Mouse (Mus musculus) stomach, postnatal 0 days (tissue): Measurements from ENCODE around the gene Polr2i. TPM values are rescaled to one million over a fixed set of nuclear protein-coding genes. Genes with fewer than 3 reads are reported as not detected.

ENCODE experiments used
- ATAC-seq: fragments of 200-750 bp; cut with Nextera tagmentation; 2 replicates; pipeline ENCODE4 v1.8.0; 2017; ENCODE audit not compliant: low FRiP score, low TSS enrichment
- DNase-seq: peaks from one replicate; pipeline ENCODE4 v3.0.0-alpha.2; 2016; ENCODE audit warnings: low spot score
- H3K27ac ChIP-seq: fragments of 300-500 bp; sonication (generic); replicated peaks from 2 replicates; pipeline ENCODE4 v1.5.1; 2014; ENCODE audit warnings: mild to moderate bottlenecking, control low read depth
- H3K27me3 ChIP-seq: fragments of 300-500 bp; sonication (generic); 2 replicates; pipeline ENCODE4 v1.6.1; 2014; ENCODE audit warnings: low read length; ENCODE audit not compliant: control insufficient read depth, insufficient read depth
- H3K36me3 ChIP-seq: fragments of 300-500 bp; sonication (generic); 2 replicates; pipeline ENCODE4 v1.6.1; 2014; ENCODE audit warnings: low read length, mixed read lengths; ENCODE audit not compliant: control insufficient read depth, insufficient read depth
- H3K4me1 ChIP-seq: fragments of 300-500 bp; sonication (generic); replicated peaks from 2 replicates; pipeline ENCODE4 v1.6.1; 2014; ENCODE audit warnings: antibody characterized with exemption; ENCODE audit not compliant: control insufficient read depth, insufficient read depth
- H3K4me2 ChIP-seq: fragments of 300-500 bp; sonication (generic); replicated peaks from 2 replicates; pipeline ENCODE4 v1.6.1; 2014; ENCODE audit warnings: low read depth, mild to moderate bottlenecking, control low read depth, moderate library complexity
- H3K4me3 ChIP-seq: fragments of 300-500 bp; sonication (generic); 2 replicates; pipeline ENCODE4 v1.5.1; 2014; ENCODE audit warnings: low read depth, low read length, control low read depth
- H3K9ac ChIP-seq: fragments of 300-500 bp; sonication (generic); 2 replicates; pipeline ENCODE4 v1.6.1; 2014; ENCODE audit warnings: mild to moderate bottlenecking, low read length, control low read depth, mixed read lengths
- H3K9me3 ChIP-seq: fragments of 300-500 bp; sonication (generic); 2 replicates; pipeline ENCODE4 v1.6.1; 2016; ENCODE audit warnings: low read length; ENCODE audit not compliant: control insufficient read depth
- CTCF ChIP-seq: IDR thresholded peaks from 2 replicates; pipeline ENCODE4 v1.5.1; 2016; ENCODE audit warnings: antibody characterized with exemption, low read depth, mild to moderate bottlenecking, moderate library complexity
- EP300 ChIP-seq: optimal IDR thresholded peaks from 2 replicates; pipeline ENCODE3; 2016; ENCODE audit warnings: antibody characterized with exemption
- WGBS: fragments of 180-500 bp; shearing (Covaris S2); extraction: QIAGEN DNeasy Blood & Tissue Kit; methylation state at CpG from one replicate; pipeline ENCODE4 v1.1.7; 2014; 5-methylcytosine and 5-hydroxymethylcytosine counted together
- polyA plus RNA-seq: library from polyadenylated mRNA; unstranded; fragments of >200 nt; fragmentation: Nextera tagmentation; extraction: Ambion mirVana; gene quantifications from 2 replicates; pipeline ENCODE4 v1.2.1, GENCODE M21; 2015

The Polr2i gene
- polyA plus RNA-seq, 1 experiment from 2014 or later = 106 TPM

GRCm38 (mm10) chr7:30279951-30280669, 48.4 kb downstream of the Polr2i start, which contains the start of the genes Thap8 and Wdr62:
Gene Thap8, plus strand, starts transcription at chr7:30280094.
Gene Wdr62, minus strand, starts transcription at chr7:30280419.
- ATAC-seq = peak; percentile 96
- under 1% methylated on average over 49 of the region's 49 CpGs for WGBS
- H3K27ac ChIP-seq = peak within 1 kb of the TSS; percentile 98
- no peaks in the 10 kb centered on the region for H3K4me1 ChIP-seq
- peak within 1 kb of the TSS; percentile 77 for H3K4me3 ChIP-seq
- no peaks in the 10 kb centered on the region for H3K9me3 ChIP-seq
- peak; percentile 94 for DNase-seq
- H3K4me2 ChIP-seq = peak within 1 kb of the TSS; percentile 85
- H3K36me3 ChIP-seq = no peaks in the 10 kb centered on the region
- no peaks in the 10 kb centered on the region for H3K27me3 ChIP-seq
- TF ChIP-seq EP300 = peak; percentile 43
- TF ChIP-seq CTCF = no peak
- H3K9ac ChIP-seq = peak within 1 kb of the TSS; percentile 67

- H3K27me3 ChIP-seq = no peaks in the 10 kb centered on the region
These were observed 49.0 kb downstream of the Polr2i start for GRCm38 (mm10) chr7:30280670-30281138.

GRCm38 (mm10) chr7:30281522-30281921, 49.8 kb downstream of the Polr2i start:
- no peaks in the 10 kb centered on the region for H3K27me3 ChIP-seq
- H3K4me1 ChIP-seq = no peaks in the 10 kb centered on the region
- ATAC-seq (no peak), DNase-seq (no peak)
- H3K4me3 ChIP-seq = no peak overlapping the region
- H3K4me2 ChIP-seq = no peak overlapping the region
- no peak overlapping the region for H3K9ac ChIP-seq
- WGBS = 67% methylated on average over 4 of the region's 4 CpGs
- H3K36me3 ChIP-seq = no peaks in the 10 kb centered on the region
- no peaks in the 10 kb centered on the region for H3K9me3 ChIP-seq
- TF ChIP-seq CTCF = no peak
- TF ChIP-seq EP300 = no peak
- no peak overlapping the region; the same call in 1 of the 2 replicates for H3K27ac ChIP-seq

More at GRCm38 (mm10) chr7:30280670-30281138, 49.0 kb downstream of the Polr2i start:
- H3K4me2 ChIP-seq = peak overlapping the region; percentile 85
- H3K9ac ChIP-seq = peak overlapping the region; percentile 53
- H3K27ac ChIP-seq = peak overlapping the region; percentile 98
- TF ChIP-seq EP300 (no peak), CTCF (no peak)
- under 1% methylated on average over 20 of the region's 20 CpGs for WGBS
- no peaks in the 10 kb centered on the region for H3K4me1 ChIP-seq
- no peaks in the 10 kb centered on the region for H3K9me3 ChIP-seq
- peak; percentile 88 for ATAC-seq
- peak overlapping the region; percentile 77 for H3K4me3 ChIP-seq
- peak; percentile 85 for DNase-seq
- no peaks in the 10 kb centered on the region for H3K36me3 ChIP-seq

- H3K9ac ChIP-seq = no peak overlapping the region
- H3K27ac ChIP-seq = no peak overlapping the region
- ATAC-seq = no peak
- H3K36me3 ChIP-seq = no peaks in the 10 kb centered on the region
- H3K4me1 ChIP-seq = no peaks in the 10 kb centered on the region
- no peaks in the 10 kb centered on the region for H3K9me3 ChIP-seq
- no peaks in the 10 kb centered on the region for H3K27me3 ChIP-seq
- no peak overlapping the region for H3K4me3 ChIP-seq
- DNase-seq = no peak
- H3K4me2 ChIP-seq = no peak overlapping the region
- WGBS = 80% methylated on average over 7 of the region's 7 CpGs
- TF ChIP-seq CTCF (no peak), EP300 (no peak)
These were observed 51.0 kb downstream of the Polr2i start for GRCm38 (mm10) chr7:30282740-30283139.

Other genes starting within 250 kb of the Polr2i start
- gene Zfp568, start 248.0 kb upstream of the Polr2i start, polyA plus RNA-seq = 3.7 and 5.3 TPM in 2 replicates
- gene Zfp14, start 180.6 kb upstream of the Polr2i start, polyA plus RNA-seq = 1.6 and 1.8 TPM in 2 replicates
- 1.9 and 2.1 TPM in 2 replicates for gene Zfp82, start 159.0 kb upstream of the Polr2i start, polyA plus RNA-seq
- gene Gm26920, start 141.5 kb upstream of the Polr2i start, polyA plus RNA-seq = 0.36 and 0.38 TPM in 2 replicates
- gene Zfp566, start 141.4 kb upstream of the Polr2i start, polyA plus RNA-seq = 3.4 and 3.8 TPM in 2 replicates
- 44.6 and 44.8 TPM in 2 replicates for gene Zfp260, start 137.2 kb upstream of the Polr2i start, polyA plus RNA-seq
- 2.4 and 3.0 TPM in 2 replicates for gene Zfp382, start 110.0 kb upstream of the Polr2i start, polyA plus RNA-seq
- gene Zfp146, start 62.2 kb upstream of the Polr2i start, polyA plus RNA-seq = 4.2 and 5.4 TPM in 2 replicates
- 38.8 and 40.7 TPM in 2 replicates for gene Cox7a1, start 47.8 kb upstream of the Polr2i start, polyA plus RNA-seq
- gene Capns1, start 33.1 kb upstream of the Polr2i start, polyA plus RNA-seq = 94.5 and 96.8 TPM in 2 replicates
- gene Tbcb, start 324 bp downstream of the Polr2i start, polyA plus RNA-seq = 149 and 153 TPM in 2 replicates
- gene Ovol3, start 3.8 kb downstream of the Polr2i start, polyA plus RNA-seq = not detected in 2 replicates
- gene Thap8, start 48.1 kb downstream of the Polr2i start, polyA plus RNA-seq = 0.38 and 0.44 TPM in 2 replicates
- gene Wdr62, start 48.5 kb downstream of the Polr2i start, polyA plus RNA-seq = 2.4 TPM in 2 replicates
- gene Clip3, start 59.8 kb downstream of the Polr2i start, polyA plus RNA-seq = 9.6 and 10.2 TPM in 2 replicates
- 55.4 and 58.8 TPM in 2 replicates for gene Alkbh6, start 76.8 kb downstream of the Polr2i start, polyA plus RNA-seq
- 13.5 and 14.2 TPM in 2 replicates for gene Syne4, start 82.9 kb downstream of the Polr2i start, polyA plus RNA-seq
- not detected in 2 replicates for gene E130208F15Rik, start 89.8 kb downstream of the Polr2i start, polyA plus RNA-seq
- 19.1 and 20.2 TPM in 2 replicates for gene Sdhaf1, start 91.9 kb downstream of the Polr2i start, polyA plus RNA-seq
- 2.9 and 3.3 TPM in 2 replicates for gene Lrfn3, start 130.8 kb downstream of the Polr2i start, polyA plus RNA-seq
- gene Tyrobp, start 181.8 kb downstream of the Polr2i start, polyA plus RNA-seq = 66.6 and 71.0 TPM in 2 replicates
- gene Hcst, start 187.9 kb downstream of the Polr2i start, polyA plus RNA-seq = 3.2 and 3.7 TPM in 2 replicates
- 1.1 TPM in 2 replicates for gene Nfkbid, start 189.8 kb downstream of the Polr2i start, polyA plus RNA-seq
- gene Aplp1, start 213.6 kb downstream of the Polr2i start, polyA plus RNA-seq = 21.7 and 24.1 TPM in 2 replicates
- 0.18 TPM in 2 replicates for gene Kirrel2, start 225.7 kb downstream of the Polr2i start, polyA plus RNA-seq
- gene Nphs1, start 226.4 kb downstream of the Polr2i start, polyA plus RNA-seq = 0.16 and 0.25 TPM in 2 replicates